Mouse (Mus musculus) Muller cell, postnatal 12 days (primary cell): ENCODE measurements around the gene F12.

Experiments
- DNase-seq: peaks from one replicate; pipeline ENCODE4 v3.0.0-alpha.2; 2015; ENCODE audit errors: inconsistent ontology term

The F12 gene

DNA sequence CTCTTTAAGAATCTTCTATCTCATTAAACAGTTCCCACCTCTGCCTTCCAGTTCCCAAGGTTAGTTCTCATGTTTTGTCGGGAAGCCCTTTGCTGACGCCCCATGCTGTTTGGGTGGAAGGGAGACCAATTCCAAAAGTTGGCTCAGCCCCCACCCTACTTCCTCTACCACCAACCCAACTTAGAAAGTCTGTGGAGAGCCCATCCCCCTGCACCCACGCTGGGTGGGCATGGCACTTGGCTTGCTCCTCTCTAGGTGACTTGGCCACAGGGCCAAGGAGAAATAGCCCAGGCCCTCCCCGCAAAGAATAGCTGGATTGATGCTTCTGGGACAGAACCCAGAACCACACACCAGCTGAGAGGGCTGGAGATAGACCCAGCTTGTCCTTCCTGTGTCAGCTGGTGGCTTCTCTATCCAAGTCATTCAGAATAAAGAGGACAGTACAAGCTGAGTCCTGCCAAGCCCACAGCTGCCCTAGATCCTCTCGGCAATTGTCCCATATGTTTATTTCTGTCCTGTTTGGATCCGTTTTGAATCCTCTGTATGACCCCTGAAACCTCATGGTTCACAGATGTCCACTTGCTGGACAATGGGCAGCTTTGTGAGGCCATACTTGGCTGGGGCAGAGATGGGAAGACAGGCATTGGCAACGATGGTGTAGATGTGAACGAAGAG, 55.4 kb downstream of the F12 start:
- peak; percentile 87 for DNase-seq

- no peak for DNase-seq
Observed at GRCm38 (mm10) chr13:55370234-55370633, 56.4 kb downstream of the F12 start.

DNA sequence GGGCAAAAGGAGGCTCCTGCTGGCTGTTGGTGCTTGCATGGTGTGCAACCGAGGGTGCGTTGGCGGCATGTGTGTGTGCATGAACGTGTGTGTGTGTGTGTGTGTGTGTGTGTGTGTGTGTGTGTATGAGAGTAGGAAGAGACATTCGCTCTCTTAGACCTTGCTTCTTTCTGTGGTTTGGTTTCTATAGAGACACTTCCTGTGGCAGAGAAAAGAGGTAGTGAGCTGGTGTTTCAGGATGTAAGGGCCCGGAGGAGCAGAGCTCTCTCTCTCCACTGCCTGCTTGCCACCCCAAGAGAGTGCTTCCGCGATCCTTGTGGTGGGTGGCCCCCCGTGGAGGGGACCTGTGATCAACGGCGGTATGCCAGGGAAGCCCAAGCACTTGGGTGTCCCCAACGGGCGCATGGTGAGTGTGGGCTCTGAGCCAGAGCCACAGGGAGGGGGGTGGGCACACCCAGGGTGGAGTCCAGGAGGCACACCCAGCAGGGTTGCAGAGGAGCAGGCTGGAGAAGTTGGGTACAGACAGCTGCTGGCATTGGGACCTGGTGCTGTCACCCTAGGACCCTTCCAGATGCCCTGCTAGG, 57.0 kb downstream of the F12 start, which contains the start of gene Rgs14:
Gene Rgs14, plus strand, starts transcription at position 202 of the 584 bp plus-strand sequence.
- DNase-seq: no peak

GRCm38 (mm10) chr13:55368401-55368800, 58.2 kb downstream of the F12 start:
- no peak for DNase-seq
